Mouse (Mus musculus): Measurements from ENCODE around the gene Kdelc2. TPM values are rescaled to one million over a fixed set of nuclear protein-coding genes. Genes with fewer than 3 reads are reported as not detected.

Gene Kdelc2
- total RNA-seq, 1 experiment, result 5.5 TPM

- H3K4me1 ChIP-seq (ENCODE audit: control insufficient read depth in 2 of 2, insufficient read depth in 2 of 2, low read length in 2 of 2, poor library complexity in 1 of 2), result no peaks in the 10 kb centered on the region
- H3K9me3 ChIP-seq (ENCODE audit: control insufficient read depth, insufficient read depth, low read depth, low read length), result no peaks in the 10 kb centered on the region
- H3K4me3 ChIP-seq (ENCODE audit: insufficient read depth in 1 of 2, low read depth in 1 of 2, low read length in 2 of 2, poor library complexity in 1 of 2, severe bottlenecking in 1 of 2), result no peak overlapping the region
- no peak overlapping the region for H3K9ac ChIP-seq (ENCODE audit: insufficient read depth, low read depth, low read length, poor library complexity, severe bottlenecking)
- H3K27ac ChIP-seq (ENCODE audit: insufficient read depth, low read depth, low read length, poor library complexity, severe bottlenecking), result no peak overlapping the region
- DNase-seq (ENCODE audit: low read depth, low spot score), result no peak
- in situ Hi-C loops (cut with MboI; ENCODE audit: low sequenced_read_pairs in 2 of 2, unreplicated experiment in 2 of 2), result no loop called here
- TF ChIP-seq MAFK (IDR thresholded peaks at IDR 0.05; ENCODE audit: insufficient read depth, low read depth, low read length) (no peak), CHD2 (IDR thresholded peaks at IDR 0.05; ENCODE audit: low read depth, low read length) (no peak), ZC3H11A (IDR thresholded peaks at IDR 0.05; ENCODE audit: borderline replicate concordance, low read depth, low read length) (no peak), ZNF384 (IDR thresholded peaks at IDR 0.05; ENCODE audit: low read depth, low read length) (no peak), HCFC1 (IDR thresholded peaks at IDR 0.05; ENCODE audit: borderline replicate concordance, insufficient read depth, low read length) (no peak)
- peaks cover 16% of the 10 kb centered on the region for H3K36me3 ChIP-seq (ENCODE audit: control insufficient read depth, insufficient read depth, low read length, poor library complexity, severe bottlenecking)
Measured at GRCm38 (mm10) chr9:53450609-53451008, 66.8 kb downstream of the Kdelc2 start.

Other genes starting within 250 kb of the Kdelc2 start
- 32.0 and 46.7 TPM in 2 replicates for gene Ddx10, start 136.0 kb upstream of the Kdelc2 start, total RNA-seq (2012; rRNA removed)
- gene Exph5, start 82.4 kb upstream of the Kdelc2 start, total RNA-seq (2012; rRNA removed), result 0.21 and 0.27 TPM in 2 replicates
- 1.1 and 1.2 TPM in 2 replicates for gene 4930550C14Rik, start 18.3 kb downstream of the Kdelc2 start, total RNA-seq (2012; rRNA removed)
- 24.9 and 31.4 TPM in 2 replicates for gene Atm, start 152.7 kb downstream of the Kdelc2 start, total RNA-seq (2012; rRNA removed)
- gene Npat, start 153.0 kb downstream of the Kdelc2 start, total RNA-seq (2012; rRNA removed), result 18.8 and 22.8 TPM in 2 replicates
- 7.1 and 9.8 TPM in 2 replicates for gene Acat1, start 226.4 kb downstream of the Kdelc2 start, total RNA-seq (2012; rRNA removed)

Measured in ES-E14 (cell line).